Mouse (Mus musculus): ENCODE results near the gene Eva1b.

GRCm38 (mm10) chr4:126120506-126120905 lies 27.0 kb upstream of the Eva1b start:
- TF ChIP-seq POLR2A (IDR thresholded peaks at IDR 0.05; ENCODE audit: low read depth, low read length) (no peak), CTCF (conservative IDR thresholded peaks at IDR 0.05; ENCODE audit: insufficient read depth, insufficient read length, low read depth, low read length) (no peak)
